Comparison of ENCODE assay signal across 20 mouse cellular contexts in the genomic region with DNA sequence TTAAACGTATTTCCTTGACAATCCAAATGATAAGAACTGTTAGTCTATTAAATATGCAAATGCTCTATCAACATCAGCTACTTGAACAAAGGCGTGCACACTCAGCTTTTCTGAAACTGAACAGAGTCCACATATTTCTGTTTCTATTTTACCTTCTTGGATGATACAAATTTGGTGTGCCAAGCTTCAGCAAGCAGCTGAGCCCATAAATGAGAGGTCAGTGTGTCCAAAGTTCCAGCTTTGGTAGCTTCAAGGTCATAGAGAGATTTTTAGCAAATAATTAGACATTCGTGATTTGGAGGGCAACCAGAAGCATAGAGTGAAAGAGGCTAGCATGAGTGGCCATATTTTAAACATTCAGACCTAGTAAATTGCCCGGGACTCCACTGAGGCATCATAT.
DNase-seq lines count a peak whose midpoint lies in the region; ATAC-seq lines count a peak whose summit lies in the region.
"Had no signal": no experiment of that assay in that cellular context is flagged by ENCODE, and none has a peak within 500 bp of the region (broad histone marks: within the 10 kb centered on the region; RNA-seq: fewer than 3 reads in every experiment).

No protein-coding gene starts in this region.

- ATAC-seq in megakaryocyte-erythroid progenitor cell, adult 5-6 weeks (replicated peaks; ENCODE audit: low FRiP score, low TSS enrichment, poor library complexity, severe bottlenecking), result peak; percentile 8; the same call in 1 of the 2 replicates
- ATAC-seq: activated CD4-positive, CD25-positive, alpha-beta regulatory T cell, adult 4 months; CD4-positive, CD25-positive, alpha-beta regulatory T cell, adult 4 months; forebrain, embryonic 13.5 days; Patski had no signal

- DNase-seq in kidney, adult 11 months, result peak; percentile 14
- no peak for DNase-seq in kidney, postnatal 14 days
- peak; percentile 26 to 31 for DNase-seq in kidney, adult 8-10 months
- no peak for DNase-seq in kidney, adult 18-20 months
- DNase-seq in kidney, postnatal 36 days, result peak; percentile 2 to 29
- DNase-seq in kidney, postnatal 10 days, result no peak
- DNase-seq: adrenal gland, adult 8-10 months; adrenal gland, postnatal 14 days; adrenal gland, postnatal 36 days; B cell, adult 2 months; cerebellum, adult 11-12 months; cerebellum, adult 2 months; cerebellum, adult 9-10 months; cerebellum, postnatal 10 days; cerebellum, postnatal 25 days had no signal

Comparison
In these comparisons a context has a peak if more than half of its experiments do, and no peak if none do; other contexts are left out.
1. DNase-seq: peak in kidney, adult 11 months (single experiment), kidney, adult 8-10 months (2 of 2) and kidney, postnatal 36 days (2 of 2); none in kidney, postnatal 14 days (single experiment), kidney, adult 18-20 months (single experiment) and kidney, postnatal 10 days (single experiment).